Mouse (Mus musculus): ENCODE measurements around the gene Pi4ka. TPM values are rescaled to one million over a fixed set of nuclear protein-coding genes. Genes with fewer than 3 reads are reported as not detected.

Pi4ka gene
- polyA plus RNA-seq (2012; rRNA removed): 62.3 and 74.3 TPM in 2 replicates
- polyA plus RNA-seq (2014; fragmentation: Nextera tagmentation; extraction: Ambion mirVana): 36.5 and 37.5 TPM in 2 replicates

DNA sequence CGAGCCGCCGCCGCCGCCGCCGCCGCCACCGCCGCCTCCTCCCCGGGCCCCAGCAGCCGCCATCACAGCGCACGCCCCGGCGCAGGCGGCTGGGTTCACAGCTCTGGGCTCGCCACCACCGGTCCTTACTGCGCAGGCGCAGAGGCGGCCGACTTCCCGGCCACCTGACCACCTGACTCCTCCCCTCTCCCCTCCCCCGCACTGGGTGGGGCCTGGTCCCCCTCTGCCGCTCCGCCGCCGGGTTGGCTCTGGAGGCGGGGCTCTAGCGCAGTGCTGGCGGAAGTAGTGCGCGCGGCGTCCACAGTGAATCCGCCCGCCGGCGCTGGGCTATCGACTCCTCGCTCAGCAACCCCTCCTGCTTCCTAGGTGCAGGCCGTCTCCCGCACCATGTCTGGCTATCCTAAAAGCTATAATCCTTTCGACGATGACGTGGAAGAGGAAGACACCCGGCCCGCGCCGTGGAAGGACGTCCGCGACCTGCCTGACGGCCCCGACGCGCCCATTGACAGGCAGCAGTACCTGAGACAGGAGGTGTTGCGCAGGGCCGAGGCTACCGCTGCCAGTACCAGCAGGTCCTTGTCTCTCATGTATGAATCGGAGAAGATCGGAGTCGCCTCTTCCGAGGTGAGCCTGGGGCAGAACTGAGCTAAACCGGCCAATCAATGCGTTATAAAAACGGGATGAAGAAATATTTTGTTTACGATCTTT, at the start of gene Pi4ka, which contains the start of gene Snap29:
Pi4ka (minus strand) TSS at position 579 of the 708 bp plus-strand sequence.
Snap29 (plus strand) TSS at position 251 of the 708 bp plus-strand sequence.
- Histone ChIP-seq H3K4me2 (replicated peaks; ENCODE audit: low read depth, low read length, severe bottlenecking) (peak within 1 kb of the TSS; percentile 65), H3K4me3 (replicated peaks; ENCODE audit: low read length) (peak within 1 kb of the TSS; percentile 80), H3K4me1 (ENCODE audit: control insufficient read depth, insufficient read depth, low read length) (peaks cover 8% of the 10 kb centered on the region; the same call in 1 of the 2 replicates), H3K36me3 (ENCODE audit: control insufficient read depth, insufficient read depth, low read length) (peaks cover 3% of the 10 kb centered on the region; the same call in 1 of the 2 replicates), H3K9me3 (ENCODE audit: control insufficient read depth, low read length) (no peaks in the 10 kb centered on the region), H3K9ac (ENCODE audit: low read depth, low read length, severe bottlenecking) (peak within 1 kb of the TSS; percentile 79), H3K27me3 (ENCODE audit: control insufficient read depth, insufficient read depth, low read length) (no peaks in the 10 kb centered on the region), H3K27ac (replicated peaks; ENCODE audit: low read depth, low read length) (peak within 1 kb of the TSS; percentile 73)
- 1% methylated on average over 42 of the region's 69 CpGs for WGBS
- TF ChIP-seq POLR2A (IDR thresholded peaks at IDR 0.05; ENCODE audit: borderline replicate concordance, extremely low read depth, insufficient read depth, insufficient read length): 0 out of 2 replicates have a peak, but pooled peaks have one; percentile 30
- ATAC-seq (ENCODE audit: low FRiP score, low read depth) (peak; percentile 96), DNase-seq (ENCODE audit: low spot score) (peak; percentile 98)

DNA sequence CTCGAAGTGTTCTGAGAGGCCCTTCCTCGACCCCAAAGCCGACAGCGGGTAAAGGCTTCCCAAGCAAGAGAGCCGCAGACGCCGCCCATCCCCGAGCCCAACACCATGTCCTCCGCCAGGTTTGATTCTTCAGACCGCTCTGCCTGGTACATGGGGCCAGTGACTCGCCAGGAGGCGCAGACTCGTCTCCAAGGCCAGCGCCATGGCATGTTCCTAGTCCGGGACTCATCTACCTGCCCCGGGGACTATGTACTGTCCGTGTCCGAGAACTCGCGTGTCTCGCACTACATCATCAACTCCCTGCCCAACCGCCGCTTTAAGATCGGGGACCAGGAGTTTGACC, 46.2 kb upstream of the Pi4ka start:
- peaks cover 14% of the 10 kb centered on the region for H3K4me1 ChIP-seq (ENCODE audit: control insufficient read depth, insufficient read depth, low read length)
- peak; percentile 28 for ATAC-seq (ENCODE audit: low FRiP score, low read depth)
- WGBS: under 1% methylated on average over 24 of the region's 24 CpGs

DNA sequence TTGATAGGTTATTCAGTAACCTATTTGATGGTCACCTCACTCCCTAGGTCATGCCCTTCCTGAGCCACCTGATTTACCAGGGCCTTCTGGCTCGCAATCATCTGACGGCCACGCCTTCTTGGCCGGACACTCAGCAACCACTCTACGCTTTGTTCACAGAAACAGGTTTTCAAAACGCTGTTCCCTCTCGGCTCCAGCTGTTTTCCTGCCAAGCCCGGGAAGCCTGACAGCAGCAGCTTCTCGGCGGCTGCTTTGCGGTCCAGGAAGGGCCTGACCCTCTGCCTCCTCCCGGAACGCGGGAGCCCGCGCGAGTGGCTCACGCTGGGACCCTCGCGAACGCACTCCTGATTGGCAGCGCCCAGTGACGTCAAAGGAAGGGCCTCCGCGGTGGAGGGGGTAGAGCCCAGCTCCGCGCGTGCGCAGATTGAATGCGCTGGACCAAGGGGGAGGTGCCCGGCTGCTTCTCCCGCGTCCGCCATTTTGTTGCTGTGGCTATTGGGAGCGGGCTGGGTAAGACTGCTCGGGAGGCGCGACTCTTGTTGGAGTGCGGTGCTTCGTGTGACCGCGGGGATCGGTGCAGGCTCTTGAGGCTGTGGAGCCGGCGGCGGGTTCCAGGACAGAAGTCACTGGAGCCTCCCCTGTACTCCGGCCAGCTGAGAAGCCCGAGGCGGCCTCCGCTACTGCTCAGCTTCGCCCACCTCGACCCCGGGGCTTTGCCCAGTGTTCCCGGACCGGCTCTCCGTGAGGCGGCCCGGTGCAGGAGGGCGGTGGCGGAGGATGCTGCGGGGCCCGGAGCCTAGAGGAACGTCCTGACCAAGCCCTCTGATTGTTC, 45.6 kb upstream of the Pi4ka start, which contains the start of gene Crkl:
Crkl (plus strand) TSS at position 447 of the 832 bp plus-strand sequence.
- Histone ChIP-seq H3K27me3 (ENCODE audit: control insufficient read depth, insufficient read depth, low read length) (no peaks in the 10 kb centered on the region), H3K9me3 (ENCODE audit: control insufficient read depth, low read length) (no peaks in the 10 kb centered on the region), H3K27ac (replicated peaks; ENCODE audit: low read depth, low read length) (peak within 1 kb of the TSS; percentile 90), H3K9ac (ENCODE audit: low read depth, low read length, severe bottlenecking) (peak within 1 kb of the TSS; percentile 89), H3K4me3 (replicated peaks; ENCODE audit: low read length) (peak within 1 kb of the TSS; percentile 93), H3K4me2 (replicated peaks; ENCODE audit: low read depth, low read length, severe bottlenecking) (peak within 1 kb of the TSS; percentile 90), H3K4me1 (ENCODE audit: control insufficient read depth, insufficient read depth, low read length) (peaks cover 14% of the 10 kb centered on the region), H3K36me3 (ENCODE audit: control insufficient read depth, insufficient read depth, low read length) (peaks cover 11% of the 10 kb centered on the region)
- peak; percentile 99 for DNase-seq (ENCODE audit: low spot score)
- WGBS: under 1% methylated on average over 56 of the region's 63 CpGs
- peak; percentile 98 for ATAC-seq (ENCODE audit: low FRiP score, low read depth)
- peak; percentile 92; the same call in 1 of the 2 replicates for TF ChIP-seq POLR2A (IDR thresholded peaks at IDR 0.05; ENCODE audit: borderline replicate concordance, extremely low read depth, insufficient read depth, insufficient read length)

More for the DNA sequence above, 46.2 kb upstream of the Pi4ka start:
- no peaks in the 10 kb centered on the region for H3K9me3 ChIP-seq (ENCODE audit: control insufficient read depth, low read length)
- no peaks in the 10 kb centered on the region for H3K27me3 ChIP-seq (ENCODE audit: control insufficient read depth, insufficient read depth, low read length)
- peak overlapping the region; percentile 90 for H3K27ac ChIP-seq (replicated peaks; ENCODE audit: low read depth, low read length)
- TF ChIP-seq POLR2A (IDR thresholded peaks at IDR 0.05; ENCODE audit: borderline replicate concordance, extremely low read depth, insufficient read depth, insufficient read length): no peak
- H3K4me3 ChIP-seq (replicated peaks; ENCODE audit: low read length): peak overlapping the region; percentile 93
- DNase-seq (ENCODE audit: low spot score): peak; percentile 28
- H3K36me3 ChIP-seq (ENCODE audit: control insufficient read depth, insufficient read depth, low read length): peaks cover 17% of the 10 kb centered on the region
- peak overlapping the region; percentile 90 for H3K4me2 ChIP-seq (replicated peaks; ENCODE audit: low read depth, low read length, severe bottlenecking)
- H3K9ac ChIP-seq (ENCODE audit: low read depth, low read length, severe bottlenecking): peak overlapping the region; percentile 89

GRCm38 (mm10) chr16:17432576-17432975, 26.5 kb upstream of the Pi4ka start:
- WGBS: 68% methylated on average over 2 of the region's 2 CpGs
- TF ChIP-seq POLR2A (IDR thresholded peaks at IDR 0.05; ENCODE audit: borderline replicate concordance, extremely low read depth, insufficient read depth, insufficient read length): no peak
- ATAC-seq (ENCODE audit: low FRiP score, low read depth): no peak
- H3K9ac ChIP-seq (ENCODE audit: low read depth, low read length, severe bottlenecking): no peak overlapping the region
- H3K9me3 ChIP-seq (ENCODE audit: control insufficient read depth, low read length): no peaks in the 10 kb centered on the region
- peaks cover 15% of the 10 kb centered on the region for H3K36me3 ChIP-seq (ENCODE audit: control insufficient read depth, insufficient read depth, low read length)
- no peaks in the 10 kb centered on the region for H3K4me1 ChIP-seq (ENCODE audit: control insufficient read depth, insufficient read depth, low read length)
- H3K27ac ChIP-seq (replicated peaks; ENCODE audit: low read depth, low read length): no peak overlapping the region
- no peaks in the 10 kb centered on the region for H3K27me3 ChIP-seq (ENCODE audit: control insufficient read depth, insufficient read depth, low read length)
- no peak overlapping the region for H3K4me2 ChIP-seq (replicated peaks; ENCODE audit: low read depth, low read length, severe bottlenecking)
- no peak for DNase-seq (ENCODE audit: low spot score)
- no peak overlapping the region for H3K4me3 ChIP-seq (replicated peaks; ENCODE audit: low read length)

DNA sequence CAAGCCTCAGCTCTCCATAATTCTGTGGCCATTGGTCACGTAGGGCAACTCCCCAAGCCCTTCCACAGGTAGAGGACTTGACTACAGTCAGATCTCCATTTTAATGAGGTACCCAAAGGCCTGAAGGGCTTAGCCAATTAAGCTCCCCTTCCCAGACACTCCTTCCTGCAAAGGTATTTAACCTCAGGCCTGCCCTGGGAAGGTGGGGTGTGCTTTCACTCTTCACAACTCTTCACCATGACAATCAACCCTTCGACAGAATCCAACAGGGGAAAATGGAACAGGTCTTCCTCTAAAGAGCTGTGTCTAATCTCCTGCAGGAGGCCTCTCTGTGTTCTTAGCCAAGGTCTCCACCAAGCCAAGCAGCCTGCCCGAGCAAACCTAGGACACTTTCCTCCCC, 16.9 kb upstream of the Pi4ka start:
- Histone ChIP-seq H3K9ac (ENCODE audit: low read depth, low read length, severe bottlenecking) (no peak overlapping the region), H3K36me3 (ENCODE audit: control insufficient read depth, insufficient read depth, low read length) (peaks cover 51% of the 10 kb centered on the region), H3K27me3 (ENCODE audit: control insufficient read depth, insufficient read depth, low read length) (no peaks in the 10 kb centered on the region), H3K4me3 (replicated peaks; ENCODE audit: low read length) (no peak overlapping the region), H3K9me3 (ENCODE audit: control insufficient read depth, low read length) (no peaks in the 10 kb centered on the region), H3K4me1 (ENCODE audit: control insufficient read depth, insufficient read depth, low read length) (no peaks in the 10 kb centered on the region), H3K4me2 (replicated peaks; ENCODE audit: low read depth, low read length, severe bottlenecking) (no peak overlapping the region), H3K27ac (replicated peaks; ENCODE audit: low read depth, low read length) (no peak overlapping the region)
- no peak for ATAC-seq (ENCODE audit: low FRiP score, low read depth)
- no peak for DNase-seq (ENCODE audit: low spot score)
- 82% methylated on average over 3 of the region's 3 CpGs for WGBS
- no peak for TF ChIP-seq POLR2A (IDR thresholded peaks at IDR 0.05; ENCODE audit: borderline replicate concordance, extremely low read depth, insufficient read depth, insufficient read length)

All from limb, embryonic 14.5 days (tissue).